Mouse (Mus musculus) liver, embryonic 14.5 days (tissue): ENCODE data around the gene Aqp12.
"Not testable (repeated sequence)": the region's sequence is repeated elsewhere in the genome, so short reads cannot be mapped to it uniquely, and the experiment has no call there.

Experiments
- CTCF ChIP-seq: IDR thresholded peaks from 2 replicates; pipeline ENCODE4 v1.5.1; 2016; ENCODE audit warnings: antibody characterized with exemption, low read depth, control low read depth
- EP300 ChIP-seq: IDR thresholded peaks from 2 replicates; pipeline ENCODE4 v1.6.1; 2016; ENCODE audit warnings: antibody characterized with exemption, low read depth

DNA sequence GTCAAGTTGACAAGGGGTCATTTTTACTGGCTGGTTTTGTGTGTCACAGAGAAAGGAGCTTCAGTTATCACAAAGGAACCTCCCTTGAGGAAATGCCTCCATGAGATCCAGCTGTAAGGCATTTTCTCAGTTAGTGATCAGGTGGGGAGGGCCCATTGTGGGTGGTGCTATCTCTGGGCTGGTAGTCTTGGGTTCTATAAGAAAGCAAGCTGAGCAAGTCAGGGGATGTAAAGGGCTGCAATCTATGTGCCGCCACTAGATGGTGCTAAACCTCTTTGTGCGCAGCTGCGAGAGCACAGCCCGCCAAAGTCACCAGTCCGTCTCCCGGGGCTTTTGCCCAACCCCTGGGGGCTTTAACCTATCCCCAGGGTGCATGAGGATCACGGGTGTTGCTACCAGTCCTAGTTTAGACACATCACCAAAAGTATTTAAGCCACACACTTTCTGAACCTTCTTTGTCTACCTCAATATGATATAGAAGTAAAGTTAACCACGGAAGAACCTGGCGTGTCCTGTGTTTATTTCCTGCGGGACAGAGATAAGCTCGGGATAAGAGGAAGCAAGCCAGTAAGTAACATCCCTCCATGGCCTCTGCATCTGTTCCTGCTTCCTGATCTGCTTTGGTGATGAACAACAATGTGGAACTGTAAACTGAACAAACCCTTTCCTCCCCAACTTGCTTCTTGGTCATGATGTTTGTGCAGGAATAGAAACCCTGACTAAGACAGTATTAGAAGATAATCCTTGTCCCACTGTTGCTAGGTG lies 49.4 kb upstream of the Aqp12 start:
- TF ChIP-seq EP300 = not testable (repeated sequence)
- TF ChIP-seq CTCF = peak; percentile 76
